Mouse (Mus musculus): ENCODE results near the gene Lrtm2. TPM values are rescaled to one million over a fixed set of nuclear protein-coding genes. Genes with fewer than 3 reads are reported as not detected.

The Lrtm2 gene
- polyA plus RNA-seq, 1 experiment from 2014 or later: 0.08 TPM

- H3K4me2 ChIP-seq (replicated peaks; ENCODE audit: low read depth): no peak overlapping the region
- H3K36me3 ChIP-seq (ENCODE audit: control insufficient read depth, insufficient read depth, low read length): no peaks in the 10 kb centered on the region
- no peak overlapping the region for H3K9ac ChIP-seq (ENCODE audit: low read length)
- whole genome bisulfite sequencing: 83% methylated on average over 6 of the region's 6 CpGs
- H3K27me3 ChIP-seq (ENCODE audit: control insufficient read depth, insufficient read depth, low read length): no peaks in the 10 kb centered on the region
- ATAC-seq (ENCODE audit: low FRiP score, low TSS enrichment) (no peak), DNase-seq (ENCODE audit: low spot score) (no peak)
- H3K9me3 ChIP-seq (ENCODE audit: control insufficient read depth, low read length): no peaks in the 10 kb centered on the region
- no peak overlapping the region for H3K27ac ChIP-seq (replicated peaks)
- H3K4me1 ChIP-seq (replicated peaks; ENCODE audit: control insufficient read depth, insufficient read depth): no peaks in the 10 kb centered on the region
- no peak for TF ChIP-seq CTCF (IDR thresholded peaks at IDR 0.05; ENCODE audit: low read depth)
- TF ChIP-seq EP300 (optimal IDR thresholded peaks at IDR 0.05): no peak
- H3K4me3 ChIP-seq (ENCODE audit: low read depth, low read length): no peak overlapping the region
Measured at GRCm38 (mm10) chr6:119303331-119303730, 27.2 kb downstream of the Lrtm2 start.

GRCm38 (mm10) chr6:119301310-119301709 lies 29.3 kb downstream of the Lrtm2 start:
- no peak for ATAC-seq (ENCODE audit: low FRiP score, low TSS enrichment)
- Histone ChIP-seq H3K36me3 (ENCODE audit: control insufficient read depth, insufficient read depth, low read length) (no peaks in the 10 kb centered on the region), H3K27me3 (ENCODE audit: control insufficient read depth, insufficient read depth, low read length) (no peaks in the 10 kb centered on the region), H3K4me1 (replicated peaks; ENCODE audit: control insufficient read depth, insufficient read depth) (no peaks in the 10 kb centered on the region), H3K9ac (ENCODE audit: low read length) (no peak overlapping the region), H3K27ac (replicated peaks) (no peak overlapping the region), H3K9me3 (ENCODE audit: control insufficient read depth, low read length) (no peaks in the 10 kb centered on the region), H3K4me3 (ENCODE audit: low read depth, low read length) (no peak overlapping the region), H3K4me2 (replicated peaks; ENCODE audit: low read depth) (no peak overlapping the region)
- WGBS: 86% methylated on average over 3 of the region's 3 CpGs
- no peak for TF ChIP-seq EP300 (optimal IDR thresholded peaks at IDR 0.05)
- no peak for TF ChIP-seq CTCF (IDR thresholded peaks at IDR 0.05; ENCODE audit: low read depth)
- no peak for DNase-seq (ENCODE audit: low spot score)

- TF ChIP-seq CTCF (IDR thresholded peaks at IDR 0.05; ENCODE audit: low read depth) (no peak), EP300 (optimal IDR thresholded peaks at IDR 0.05) (no peak)
- no peak overlapping the region for H3K27ac ChIP-seq (replicated peaks)
- no peak for ATAC-seq (ENCODE audit: low FRiP score, low TSS enrichment)
- WGBS: 70% methylated on average over 9 of the region's 9 CpGs
- no peak overlapping the region for H3K4me2 ChIP-seq (replicated peaks; ENCODE audit: low read depth)
- H3K36me3 ChIP-seq (ENCODE audit: control insufficient read depth, insufficient read depth, low read length): no peaks in the 10 kb centered on the region
- no peak overlapping the region for H3K4me3 ChIP-seq (ENCODE audit: low read depth, low read length)
- DNase-seq (ENCODE audit: low spot score): no peak
- H3K9me3 ChIP-seq (ENCODE audit: control insufficient read depth, low read length): no peaks in the 10 kb centered on the region
- H3K9ac ChIP-seq (ENCODE audit: low read length): no peak overlapping the region
- no peaks in the 10 kb centered on the region for H3K27me3 ChIP-seq (ENCODE audit: control insufficient read depth, insufficient read depth, low read length)
- no peaks in the 10 kb centered on the region for H3K4me1 ChIP-seq (replicated peaks; ENCODE audit: control insufficient read depth, insufficient read depth)
Measured at GRCm38 (mm10) chr6:119280761-119281160, 49.8 kb downstream of the Lrtm2 start.

- H3K27me3 ChIP-seq (ENCODE audit: control insufficient read depth, insufficient read depth, low read length): no peaks in the 10 kb centered on the region
- no peaks in the 10 kb centered on the region for H3K9me3 ChIP-seq (ENCODE audit: control insufficient read depth, low read length)
- H3K4me2 ChIP-seq (replicated peaks; ENCODE audit: low read depth): no peak overlapping the region
- H3K4me3 ChIP-seq (ENCODE audit: low read depth, low read length): no peak overlapping the region
- H3K9ac ChIP-seq (ENCODE audit: low read length): no peak overlapping the region
- no peak for TF ChIP-seq CTCF (IDR thresholded peaks at IDR 0.05; ENCODE audit: low read depth)
- no peak for TF ChIP-seq EP300 (optimal IDR thresholded peaks at IDR 0.05)
- no peaks in the 10 kb centered on the region for H3K36me3 ChIP-seq (ENCODE audit: control insufficient read depth, insufficient read depth, low read length)
- DNase-seq (ENCODE audit: low spot score): no peak
- 78% methylated on average over 2 of the region's 2 CpGs for WGBS
- no peak for ATAC-seq (ENCODE audit: low FRiP score, low TSS enrichment)
- no peak overlapping the region for H3K27ac ChIP-seq (replicated peaks)
- no peaks in the 10 kb centered on the region for H3K4me1 ChIP-seq (replicated peaks; ENCODE audit: control insufficient read depth, insufficient read depth)
Measured at GRCm38 (mm10) chr6:119276713-119277112, 53.9 kb downstream of the Lrtm2 start.

Other genes with a start within 250 kb of the Lrtm2 start
- gene Dcp1b, start 155.5 kb downstream of the Lrtm2 start, polyA plus RNA-seq (2015; fragmentation: Nextera tagmentation; extraction: Ambion mirVana): 4.8 and 5.3 TPM in 2 replicates
- 2.0 and 2.3 TPM in 2 replicates for gene Cacna1c, start 134.3 kb downstream of the Lrtm2 start, polyA plus RNA-seq (2015; fragmentation: Nextera tagmentation; extraction: Ambion mirVana)
- gene Cacna2d4, start 94.2 kb downstream of the Lrtm2 start, polyA plus RNA-seq (2015; fragmentation: Nextera tagmentation; extraction: Ambion mirVana): 0.13 and 0.23 TPM in 2 replicates
- gene Adipor2, start 86.9 kb upstream of the Lrtm2 start, polyA plus RNA-seq (2015; fragmentation: Nextera tagmentation; extraction: Ambion mirVana): 80.7 and 90.5 TPM in 2 replicates
- 2.9 TPM in 2 replicates for gene Fbxl14, start 148.9 kb upstream of the Lrtm2 start, polyA plus RNA-seq (2015; fragmentation: Nextera tagmentation; extraction: Ambion mirVana)
- gene Wnt5b, start 213.6 kb upstream of the Lrtm2 start, polyA plus RNA-seq (2015; fragmentation: Nextera tagmentation; extraction: Ambion mirVana): 4.5 and 5.2 TPM in 2 replicates

All from stomach, postnatal 0 days (tissue).